7 mouse cellular contexts compared by ENCODE assay signal in genomic region chr3:123092442-123092841, GRCm38 (mm10). TPM values are rescaled to one million over a fixed set of nuclear protein-coding genes. Genes with fewer than 3 reads are reported as not detected.
A peak's percentile ranks its signal among the peaks of the same experiment; 100 is the strongest.
DNase-seq lines count a peak whose midpoint lies in the region; ATAC-seq and TF ChIP-seq lines count a peak whose summit lies in the region.

No protein-coding gene starts in this region.

- no peak overlapping the region for H3K4me3 ChIP-seq in gastrocnemius, adult 2 months
- H3K4me3 ChIP-seq in small intestine, adult 2 months (ENCODE audit: low read depth, low read length), result no peak overlapping the region

- WGBS in small intestine, adult 2 months, result 65% methylated on average over 6 of the region's 6 CpGs

- H3K27ac ChIP-seq in gastrocnemius, adult 2 months, result peak overlapping the region; percentile 90
- H3K27ac ChIP-seq in small intestine, adult 2 months (ENCODE audit: insufficient read depth, low read depth, low read length), result 0 out of 2 replicates have a peak overlapping the region, but pooled peaks have one; percentile 42

- no peaks in the 10 kb centered on the region for H3K36me3 ChIP-seq in small intestine, adult 2 months (ENCODE audit: control insufficient read depth, insufficient read depth, low read length)

- no peak for ATAC-seq in frontal cortex, adult (ENCODE audit: low TSS enrichment)

- H3K4me1 ChIP-seq in small intestine, adult 2 months (ENCODE audit: control insufficient read depth, insufficient read depth, insufficient read length, low read length), result 0 out of 2 replicates have a peak, but pooled peaks cover 1% of the 10 kb centered on the region

- H3K27me3 ChIP-seq in small intestine, adult 2 months (ENCODE audit: control insufficient read depth, insufficient read depth, low read length), result no peaks in the 10 kb centered on the region

- intact Hi-C loops in gastrocnemius, adult 2 months (cut with DNase I), result loop anchor here (2.0 kb wide), 1 partner anchor 108 kb away; the partner anchor contains the start of gene Usp53
- intact Hi-C loops in heart, postnatal 14 days (cut with DNase I), result loop anchor here (2.0 kb wide), 1 partner anchor 58 kb away; the partner anchor contains the start of gene Myoz2

- DNase-seq in ovary, adult 18-20 months (ENCODE audit: low spot score), result peak; percentile 85
- no peak for DNase-seq in ovary, postnatal 14 days (ENCODE audit: low spot score)
- peak; percentile 94 for DNase-seq in gastrocnemius, adult 2 months
- peak; percentile 75 to 83 for DNase-seq in heart, postnatal 14 days
- no peak for DNase-seq in cerebellum, adult 9-10 months

- TF ChIP-seq POLR2A in small intestine, adult 2 months (IDR thresholded peaks at IDR 0.05; ENCODE audit: low read depth, low read length), result no peak

- no peak for TF ChIP-seq CTCF in gastrocnemius, adult 2 months (IDR thresholded peaks at IDR 0.05)
- no peak for TF ChIP-seq CTCF in small intestine, adult 2 months (IDR thresholded peaks at IDR 0.05; ENCODE audit: extremely low read depth, insufficient read length, insufficient replicate concordance, low read depth, low read length)

RNA-seq across cellular contexts. Expression of gene Myoz2, which starts 57.6 kb away (rescaled TPM):
- 100 to 1,000 TPM; 281 to 748 TPM for total RNA-seq in gastrocnemius, adult 2 months (2021)
- 1,000 to 10,000 TPM; 1,719 to 1,785 TPM for total RNA-seq in heart, postnatal 14 days (2021)
- polyA plus RNA-seq in small intestine, adult 2 months (2012; rRNA removed), result not detected in 2 replicates

Comparison
In these comparisons a context has a peak if more than half of its experiments do, and no peak if none do; other contexts are left out.
1. DNase-seq: peak in ovary, adult 18-20 months (single experiment), gastrocnemius, adult 2 months (single experiment) and heart, postnatal 14 days (2 of 2); none in ovary, postnatal 14 days (single experiment) and cerebellum, adult 9-10 months (single experiment).